Mouse (Mus musculus): ENCODE measurements around the gene Srsf6. TPM values are rescaled to one million over a fixed set of nuclear protein-coding genes. Genes with fewer than 3 reads are reported as not detected.
"Not testable (repeated sequence)": the region's sequence is repeated elsewhere in the genome, so short reads cannot be mapped to it uniquely, and the experiment has no call there.

Srsf6 gene
- 10 to 100 TPM; 61.5 to 68.1 TPM for total RNA-seq (2021)
- long read RNA-seq, experiment 1, transcript Srsf6-203 (6 exons, 3,527 nt): major isoform, 58 of 60 reads
- long read RNA-seq, experiment 1, partial matches to known transcripts: 0 of 60 reads
- long read RNA-seq, experiment 1, other reads (novel, unspliced or antisense): 1 of 60 reads
- long read RNA-seq, experiment 2, transcript Srsf6-203 (6 exons, 3,527 nt): major isoform, 28 of 33 reads
- long read RNA-seq, experiment 2, partial matches to known transcripts: 2 of 33 reads
- long read RNA-seq, experiment 2, other reads (novel, unspliced or antisense): 1 of 33 reads

DNA sequence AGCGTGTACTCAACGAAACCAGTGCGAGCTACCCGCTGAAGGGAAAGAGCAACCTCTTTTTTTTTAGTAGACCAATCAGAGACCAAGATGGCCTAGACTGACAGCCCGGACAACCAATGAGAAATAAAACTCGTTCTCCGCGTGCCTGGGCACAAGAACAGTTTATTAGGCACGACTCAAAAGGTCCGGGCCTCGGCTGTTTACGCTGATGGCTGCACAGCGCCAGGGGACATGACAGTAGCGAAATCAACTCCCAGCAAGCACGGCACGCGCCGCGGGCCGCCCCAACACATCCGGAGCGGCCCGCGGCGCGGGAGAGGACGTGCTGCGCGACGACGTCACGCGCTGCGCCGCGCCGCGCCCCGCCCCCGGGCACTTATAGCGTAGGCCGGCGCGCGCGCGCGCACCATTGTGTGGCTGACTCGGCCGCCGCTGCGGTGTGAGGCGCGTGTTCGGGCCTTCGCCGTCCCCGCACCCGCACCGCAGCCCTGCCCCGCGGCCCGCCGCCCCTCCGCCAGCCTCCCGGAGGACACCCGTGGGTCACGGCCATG is at the start of gene Srsf6:
Srsf6 (plus strand) TSS at position 406 of the 551 bp plus-strand sequence.
- peak; percentile 94 to 97 for DNase-seq

DNA sequence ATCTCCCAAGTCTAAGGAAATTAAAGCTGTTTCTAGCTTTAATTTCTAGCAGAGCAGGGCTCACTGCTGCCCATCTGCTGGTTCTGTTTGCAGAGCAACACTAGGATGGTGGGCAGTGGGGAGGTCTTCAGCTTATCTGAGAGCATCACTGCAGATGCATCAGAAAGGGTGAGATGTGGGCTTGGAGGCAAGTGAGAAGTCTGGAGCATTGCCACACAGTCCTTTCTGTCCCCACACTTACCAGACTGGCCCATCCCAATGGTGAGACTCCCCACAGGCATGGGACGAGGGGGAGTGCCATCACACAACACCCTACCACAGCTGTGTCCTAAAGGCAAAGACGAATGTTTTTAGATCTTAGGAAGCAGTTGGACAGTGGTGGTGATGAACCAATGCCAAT is 47.2 kb upstream of the Srsf6 start:
- DNase-seq: no peak

DNA sequence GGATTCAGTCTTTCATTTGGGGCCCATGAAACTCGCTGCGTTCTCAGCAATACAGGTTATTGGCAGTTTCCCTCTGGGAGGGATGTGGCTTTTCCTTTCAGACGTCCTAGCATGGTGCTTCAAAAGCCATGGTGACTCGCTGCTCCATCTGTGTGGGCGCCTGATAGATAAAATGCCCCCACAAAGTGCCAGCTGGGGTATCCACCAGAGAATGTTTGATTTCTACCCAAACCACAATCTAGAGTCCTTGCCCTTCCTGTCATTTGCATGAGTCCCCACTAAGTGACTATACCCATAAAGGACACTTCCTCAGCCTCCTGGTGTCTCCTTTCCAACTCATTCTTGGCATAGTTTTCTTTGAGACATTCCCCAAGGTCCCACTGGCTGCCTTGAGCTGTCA is 44.2 kb upstream of the Srsf6 start:
- DNase-seq: no peak

GRCm38 (mm10) chr2:162888677-162889076 is 42.7 kb upstream of the Srsf6 start:
- DNase-seq: no peak

GRCm38 (mm10) chr2:162889191-162889590 is 42.1 kb upstream of the Srsf6 start:
- no peak for DNase-seq

DNA sequence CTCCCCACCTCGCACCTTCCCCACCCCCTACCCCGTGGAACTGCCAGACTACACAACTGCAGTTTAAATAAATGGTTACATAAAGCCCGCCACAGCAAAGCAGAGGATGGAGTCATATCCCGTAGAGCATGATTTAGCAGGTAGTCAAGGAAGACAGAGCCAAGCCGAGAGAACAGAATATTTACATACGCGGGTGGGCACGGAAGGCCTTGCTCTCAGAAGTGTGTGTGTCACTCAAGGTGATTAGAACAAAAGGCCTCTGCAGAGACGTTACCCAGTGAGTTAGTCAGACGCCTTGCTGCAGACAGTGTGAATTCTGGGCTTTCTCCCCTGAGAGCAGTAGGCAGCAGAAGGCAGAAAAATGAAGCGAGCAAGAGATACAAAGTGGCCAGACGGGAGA is 41.6 kb upstream of the Srsf6 start:
- no peak for DNase-seq

DNA sequence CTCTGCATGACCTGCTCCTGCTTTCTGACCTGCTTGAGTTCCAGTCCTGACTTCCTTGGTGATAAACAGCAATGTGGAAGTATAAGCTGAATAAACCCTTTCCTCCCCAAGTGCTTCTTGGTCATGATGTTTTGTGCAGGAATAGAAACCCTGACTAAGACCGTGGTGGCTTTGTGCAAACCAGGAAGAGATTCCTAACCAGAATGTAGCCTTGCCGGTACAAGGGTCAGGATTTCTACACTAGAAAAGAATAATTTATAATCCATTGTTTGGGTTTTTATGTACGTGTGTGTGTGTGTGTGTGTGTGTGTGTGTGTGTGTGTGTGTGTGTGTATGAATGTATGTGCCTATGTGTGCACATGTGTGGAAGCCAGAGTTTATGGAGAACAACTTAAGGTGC is 38.3 kb upstream of the Srsf6 start:
- not testable (repeated sequence) for DNase-seq

- DNase-seq: not testable (repeated sequence)
Measured at GRCm38 (mm10) chr2:162899256-162899655, 32.1 kb upstream of the Srsf6 start.

- DNase-seq: no peak
Measured at GRCm38 (mm10) chr2:162899880-162900589, 31.3 kb upstream of the Srsf6 start.

DNA sequence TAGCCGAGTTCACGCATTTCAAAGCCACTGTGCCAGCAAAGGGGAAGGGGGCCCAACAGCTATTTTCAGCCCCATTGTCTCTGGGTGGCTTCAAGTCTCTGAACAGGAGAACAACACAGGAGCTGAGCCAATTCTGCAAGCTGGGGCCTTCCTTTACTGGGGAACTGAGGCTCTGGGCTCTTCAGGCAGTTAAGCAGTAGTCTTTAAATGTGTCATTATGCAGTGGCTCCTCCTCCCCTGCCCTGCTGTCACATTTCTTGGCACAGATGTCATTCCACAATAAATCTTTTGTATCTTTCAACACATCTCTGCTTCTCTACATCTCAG is 30.8 kb upstream of the Srsf6 start:
- no peak for DNase-seq

- no peak for DNase-seq
Measured at GRCm38 (mm10) chr2:162905902-162906301, 25.4 kb upstream of the Srsf6 start.

GRCm38 (mm10) chr2:162908052-162908491 is 23.3 kb upstream of the Srsf6 start:
- peak; percentile 5 to 11 for DNase-seq

DNA sequence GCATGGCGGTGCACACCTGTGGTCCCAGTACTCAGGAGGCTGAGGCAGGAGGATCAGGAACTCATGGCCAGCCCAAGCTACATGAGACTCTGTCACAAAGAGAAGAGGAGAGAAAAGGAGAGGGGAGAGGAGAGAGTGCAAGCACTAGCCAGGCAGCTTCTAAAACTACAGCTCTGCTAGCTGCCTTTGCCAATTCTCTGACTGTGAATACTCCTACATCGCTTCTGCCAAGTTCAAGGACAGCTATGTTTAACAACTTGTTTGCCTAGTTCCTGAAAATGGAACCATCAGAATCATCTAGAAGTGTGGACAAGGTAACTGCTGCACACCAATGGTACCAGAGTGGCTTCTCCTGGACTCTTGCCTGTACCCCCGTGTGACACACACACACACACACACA is 17.3 kb upstream of the Srsf6 start:
- no peak for DNase-seq

GRCm38 (mm10) chr2:162914519-162914918 is 16.8 kb upstream of the Srsf6 start:
- peak in 1 of 2 experiments; percentile 6 for DNase-seq

DNA sequence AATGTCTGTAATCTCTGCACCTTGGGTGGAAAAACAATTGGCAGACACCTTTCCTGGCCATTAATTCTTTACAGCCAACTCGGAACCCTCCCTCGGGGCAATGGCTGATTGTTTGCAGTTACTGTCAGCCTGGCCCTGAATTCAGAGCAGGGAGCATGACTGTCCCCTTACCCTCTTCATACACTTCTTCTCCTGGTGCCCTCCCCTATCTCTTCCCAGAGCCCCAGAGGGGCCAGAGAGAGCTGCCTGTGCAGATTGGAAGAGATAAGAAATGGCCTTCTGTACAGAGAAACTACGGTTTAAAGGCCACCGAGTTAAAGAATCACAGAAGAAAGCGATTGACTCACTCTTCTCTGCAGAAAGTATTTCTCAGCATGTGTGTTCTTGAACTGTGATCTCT is 11.4 kb upstream of the Srsf6 start:
- no peak for DNase-seq

DNA sequence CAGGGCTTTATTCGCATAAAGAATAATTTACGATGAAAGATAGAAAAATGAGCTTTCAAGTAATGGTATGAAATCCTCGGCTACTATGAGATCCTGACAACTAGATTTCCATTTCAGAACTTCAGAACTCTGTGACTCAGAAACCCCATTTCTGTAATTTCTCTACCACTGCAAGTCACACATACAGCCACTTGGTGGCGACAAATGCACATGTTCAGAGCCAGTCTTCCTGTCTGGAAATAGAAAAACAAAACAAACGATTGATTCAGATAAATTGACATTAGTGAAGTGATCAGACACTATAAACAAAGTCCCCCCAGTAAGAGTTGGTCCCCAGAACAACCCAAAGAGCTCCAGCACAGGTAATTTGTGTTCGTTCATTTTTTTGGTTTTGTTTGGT is 9.1 kb upstream of the Srsf6 start:
- DNase-seq: peak; percentile 27 to 66

GRCm38 (mm10) chr2:162922834-162923233 is 8.5 kb upstream of the Srsf6 start:
- DNase-seq: no peak

DNA sequence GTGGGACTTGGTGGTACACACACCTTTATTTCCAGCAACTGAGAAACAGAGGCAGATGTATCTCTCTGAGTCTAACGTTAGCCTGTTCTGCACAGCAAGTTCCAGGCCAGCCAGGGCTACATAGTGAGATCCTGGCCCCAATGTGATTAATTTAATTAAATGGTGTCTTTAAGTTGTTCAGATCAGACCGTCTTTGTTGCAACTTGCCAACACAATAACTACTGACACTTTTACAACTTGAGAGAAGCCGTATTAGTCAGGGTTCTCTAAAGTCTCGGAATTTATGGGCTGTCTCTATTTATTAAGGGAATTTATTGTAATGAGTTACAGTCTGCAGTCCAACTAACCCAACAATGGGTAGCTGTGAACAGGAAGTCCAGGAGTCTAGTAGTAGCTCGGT is 7.2 kb upstream of the Srsf6 start:
- DNase-seq: no peak

- no peak for DNase-seq
Measured at GRCm38 (mm10) chr2:162927918-162928585, 3.3 kb upstream of the Srsf6 start.

DNA sequence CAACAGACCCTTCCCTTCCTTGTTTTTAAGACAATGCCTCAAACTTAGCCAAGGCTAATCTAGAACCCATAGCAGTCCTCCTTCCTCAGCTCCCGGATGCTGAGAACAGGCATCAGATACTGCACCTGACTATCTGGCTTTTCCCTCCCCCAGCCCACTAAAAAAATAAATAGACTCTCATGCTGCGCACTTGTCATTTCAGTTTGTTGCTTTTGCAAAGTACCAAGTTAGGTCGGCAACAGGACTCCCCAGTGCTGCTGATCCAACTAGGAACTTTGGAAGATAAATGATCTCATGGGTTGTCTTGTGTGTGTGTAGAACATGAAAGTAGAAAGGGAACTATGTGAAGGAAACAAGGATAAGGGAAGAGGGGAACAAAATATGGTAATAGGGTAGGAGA is 1.6 kb upstream of the Srsf6 start:
- no peak for DNase-seq

DNA sequence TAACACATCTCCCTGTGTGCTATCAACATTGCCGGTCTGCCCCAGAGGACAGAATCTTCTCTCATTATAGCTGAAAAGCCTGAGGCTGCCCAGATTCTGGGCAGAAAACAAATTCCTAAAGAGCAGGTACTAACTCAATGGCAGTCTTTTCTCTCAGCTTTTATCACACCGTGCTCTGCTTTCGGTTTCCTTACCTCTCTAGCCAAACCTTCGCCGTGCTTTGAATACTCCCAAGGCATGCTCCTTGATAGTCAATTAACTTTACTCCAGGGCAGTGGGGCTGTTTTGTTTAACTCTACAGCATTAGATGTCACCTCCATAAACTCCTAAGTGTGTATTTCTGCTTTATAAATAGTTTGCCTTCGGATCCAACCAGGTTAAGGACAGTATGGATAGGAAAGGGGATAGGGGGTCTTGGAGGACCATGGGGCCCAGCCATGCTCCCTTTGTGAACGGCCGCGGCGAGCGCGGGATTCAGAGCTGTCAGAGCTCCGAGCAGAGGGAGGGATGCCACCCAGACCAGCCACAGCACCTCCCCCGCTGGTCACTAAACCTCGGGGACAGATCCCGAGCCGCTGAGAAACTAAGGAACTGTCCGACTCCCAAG is 709 bp upstream of the Srsf6 start:
- DNase-seq: no peak
